Mouse (Mus musculus) small intestine, adult 10 weeks (tissue): ENCODE results near the gene Ap2s1. TPM values are rescaled to one million over a fixed set of nuclear protein-coding genes. Genes with fewer than 3 reads are reported as not detected.

Source experiments
- polyA plus RNA-seq: library from polyadenylated mRNA; stranded (reverse); fragments of 350-450 nt; fragmentation: Illumina TruSeq; extraction: RNeasy Lipid Tissue Mini Kit (QIAGEN cat#74804); gene quantifications from one replicate; pipeline ENCODE4 v1.2.3, GENCODE M21; 2014; ENCODE audit warnings: low replicate concordance

Ap2s1 gene
- 62.1 TPM for polyA plus RNA-seq

GRCm38 (mm10) chr7:16738073-16738696 is at the start of gene Ap2s1:
Gene Ap2s1, plus strand, starts transcription at chr7:16738410.

DNA sequence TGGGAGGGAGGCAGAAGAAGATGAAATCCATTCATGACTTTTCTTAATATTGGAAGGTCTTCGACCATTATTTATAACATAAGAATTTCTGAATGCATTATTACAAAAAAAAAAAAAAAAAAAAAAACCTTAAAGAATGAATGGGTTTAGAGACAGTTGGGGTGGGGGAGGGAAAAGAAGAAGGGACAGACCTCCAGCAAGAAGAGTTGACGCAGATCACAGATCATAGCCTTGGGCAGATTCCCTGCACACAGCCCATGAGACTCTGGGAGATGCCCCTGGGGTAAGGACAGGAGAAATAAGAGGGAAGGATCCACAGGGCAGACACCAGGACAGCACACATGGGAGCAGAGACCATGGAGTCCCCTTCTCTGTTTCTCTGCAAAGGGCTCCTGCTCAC is 16.6 kb upstream of the Ap2s1 start, which contains the start of gene Ceacam9:
TSS of gene Ceacam9 (plus strand) at position 301 of the 400 bp plus-strand sequence.

DNA sequence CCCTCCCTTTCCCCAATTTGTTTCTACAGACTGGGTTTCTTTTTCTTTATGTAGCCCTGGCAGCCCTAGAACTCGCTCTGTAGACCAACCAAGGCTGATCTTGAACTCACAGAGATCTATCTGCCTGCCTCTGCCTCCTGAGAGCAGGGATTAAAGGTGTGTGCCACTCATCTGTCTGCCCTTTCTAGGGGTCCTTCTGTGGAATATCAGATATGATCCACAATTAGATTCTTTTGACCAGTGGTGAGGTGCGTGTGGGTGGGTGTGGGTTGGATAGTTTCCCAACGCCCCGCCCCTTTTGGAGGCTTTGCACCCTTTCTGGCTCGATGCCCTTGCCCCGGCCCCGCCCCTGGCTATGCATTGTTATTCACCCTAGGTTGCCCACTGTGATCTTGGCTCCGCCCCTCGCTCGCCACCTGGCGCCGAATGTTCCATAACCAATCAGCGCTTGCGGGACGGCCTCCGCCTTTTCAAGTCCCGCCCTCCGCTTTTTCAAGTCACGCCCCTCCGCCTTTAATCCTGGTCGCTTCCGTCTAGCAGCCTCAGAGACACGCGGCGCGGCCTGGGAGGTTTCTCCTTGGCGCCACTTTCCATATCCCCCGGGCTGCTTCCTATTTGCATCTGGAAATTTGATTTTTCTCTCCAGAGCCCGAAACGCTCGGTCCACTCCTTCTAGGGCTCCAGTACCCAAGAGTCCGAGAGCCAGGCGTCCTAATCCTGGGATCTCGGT is 42.8 kb downstream of the Ap2s1 start, which contains the start of gene Slc1a5:
TSS of gene Slc1a5 (plus strand) at position 516 of the 730 bp plus-strand sequence.

Other genes starting within 250 kb of the Ap2s1 start
- 5.0 TPM for gene Arhgap35, start 123.4 kb upstream of the Ap2s1 start, polyA plus RNA-seq
- gene Ceacam15, start 62.7 kb upstream of the Ap2s1 start, polyA plus RNA-seq, result not detected
- gene Ceacam9, start 16.5 kb upstream of the Ap2s1 start, polyA plus RNA-seq, result not detected
- 17.6 TPM for gene Slc1a5, start 42.9 kb downstream of the Ap2s1 start, polyA plus RNA-seq
- 8.1 TPM for gene Strn4, start 77.5 kb downstream of the Ap2s1 start, polyA plus RNA-seq
- 2.6 TPM for gene Fkrp, start 78.3 kb downstream of the Ap2s1 start, polyA plus RNA-seq
- gene Prkd2, start 104.5 kb downstream of the Ap2s1 start, polyA plus RNA-seq, result 0.59 TPM
- 0.93 TPM for gene Dact3, start 136.9 kb downstream of the Ap2s1 start, polyA plus RNA-seq
- not detected for gene Gng8, start 153.4 kb downstream of the Ap2s1 start, polyA plus RNA-seq
- 0.59 TPM for gene Ptgir, start 168.1 kb downstream of the Ap2s1 start, polyA plus RNA-seq
- gene Calm3, start 185.7 kb downstream of the Ap2s1 start, polyA plus RNA-seq, result 15.4 TPM
- 0.11 TPM for gene Pnmal2, start 206.3 kb downstream of the Ap2s1 start, polyA plus RNA-seq
- 0.30 TPM for gene Pnmal1, start 221.3 kb downstream of the Ap2s1 start, polyA plus RNA-seq
- gene Gm42372, start 244.7 kb downstream of the Ap2s1 start, polyA plus RNA-seq, result 0.30 TPM